Mouse (Mus musculus) cerebellum, adult 2 months (tissue): ENCODE data around the gene Mtmr3. TPM values are rescaled to one million over a fixed set of nuclear protein-coding genes. Genes with fewer than 3 reads are reported as not detected.
"Not testable (repeated sequence)": the region's sequence is repeated elsewhere in the genome, so short reads cannot be mapped to it uniquely, and the experiment has no call there.

Experiments used
- DNase-seq, 2 experiments: peaks; one replicate each; pipeline ENCODE4 v3.0.0; 2021
- H3K27ac ChIP-seq: fragments of 200-500 bp; 2 replicates; pipeline ENCODE4 v1.5.1; 2012; ENCODE audit warnings: low read length, control low read depth, inconsistent platforms; ENCODE audit not compliant: insufficient read depth
- H3K27me3 ChIP-seq: fragments of 200-500 bp; 2 replicates; pipeline ENCODE4 v1.6.1; 2012; ENCODE audit warnings: inconsistent platforms, mild to moderate bottlenecking, low read length, moderate library complexity; ENCODE audit not compliant: control insufficient read depth, insufficient read depth
- H3K4me1 ChIP-seq: fragments of 200-500 bp; 2 replicates; pipeline ENCODE4 v1.6.1; 2011; ENCODE audit warnings: low read length; ENCODE audit not compliant: control insufficient read depth, insufficient read depth
- H3K4me3 ChIP-seq: fragments of 200-500 bp; replicated peaks from 2 replicates; pipeline ENCODE3; 2011; ENCODE audit warnings: mild to moderate bottlenecking, low read depth, low read length, control low read depth; ENCODE audit not compliant: insufficient read depth
- CTCF ChIP-seq: fragments of 200-500 bp; IDR thresholded peaks from 2 replicates; pipeline ENCODE4 v1.5.1; 2011; ENCODE audit warnings: low read depth, mild to moderate bottlenecking, control low read depth, low read length, moderate library complexity, borderline replicate concordance; ENCODE audit not compliant: insufficient read depth
- POLR2A ChIP-seq: fragments of 200-500 bp; IDR thresholded peaks from 2 replicates; pipeline ENCODE4 v1.6.1; 2011; ENCODE audit warnings: low read length, control low read depth, borderline replicate concordance; ENCODE audit not compliant: insufficient read depth
- WGBS: fragments of 180-500 bp; shearing (Covaris S2); methylation state at CpG from one replicate; pipeline ENCODE4 v1.1.7; 2018; 5-methylcytosine and 5-hydroxymethylcytosine counted together
- polyA plus RNA-seq: library from polyadenylated mRNA; depleted of rRNA; stranded (reverse); fragments of >200 nt; gene quantifications from 2 replicates; pipeline ENCODE4 v1.2.3, GENCODE M21; 2012

Mtmr3 gene
- polyA plus RNA-seq, 1 experiment: 44.4 TPM

DNA sequence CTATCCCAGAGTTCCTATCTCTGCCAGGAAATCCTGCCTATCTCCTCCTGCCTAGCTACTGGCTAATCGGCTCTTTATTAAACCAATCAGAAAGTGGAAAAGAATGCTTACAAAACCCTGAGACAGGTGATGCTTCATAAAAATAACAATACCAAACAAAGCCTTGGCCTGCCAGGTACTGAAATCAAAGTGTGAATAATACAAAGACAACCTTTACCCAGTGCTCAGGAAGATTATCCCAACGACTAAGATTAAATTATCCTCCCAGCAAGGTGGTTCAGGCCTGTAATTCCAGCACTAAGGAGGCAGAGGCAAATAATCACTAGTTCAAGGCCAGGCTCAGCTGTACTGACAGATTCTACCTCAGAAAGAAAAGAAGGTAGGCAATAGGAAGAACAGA lies 29.1 kb downstream of the Mtmr3 start:
- H3K27me3 ChIP-seq: no peaks in the 10 kb centered on the region
- no peak for TF ChIP-seq CTCF
- no peak for TF ChIP-seq POLR2A

DNA sequence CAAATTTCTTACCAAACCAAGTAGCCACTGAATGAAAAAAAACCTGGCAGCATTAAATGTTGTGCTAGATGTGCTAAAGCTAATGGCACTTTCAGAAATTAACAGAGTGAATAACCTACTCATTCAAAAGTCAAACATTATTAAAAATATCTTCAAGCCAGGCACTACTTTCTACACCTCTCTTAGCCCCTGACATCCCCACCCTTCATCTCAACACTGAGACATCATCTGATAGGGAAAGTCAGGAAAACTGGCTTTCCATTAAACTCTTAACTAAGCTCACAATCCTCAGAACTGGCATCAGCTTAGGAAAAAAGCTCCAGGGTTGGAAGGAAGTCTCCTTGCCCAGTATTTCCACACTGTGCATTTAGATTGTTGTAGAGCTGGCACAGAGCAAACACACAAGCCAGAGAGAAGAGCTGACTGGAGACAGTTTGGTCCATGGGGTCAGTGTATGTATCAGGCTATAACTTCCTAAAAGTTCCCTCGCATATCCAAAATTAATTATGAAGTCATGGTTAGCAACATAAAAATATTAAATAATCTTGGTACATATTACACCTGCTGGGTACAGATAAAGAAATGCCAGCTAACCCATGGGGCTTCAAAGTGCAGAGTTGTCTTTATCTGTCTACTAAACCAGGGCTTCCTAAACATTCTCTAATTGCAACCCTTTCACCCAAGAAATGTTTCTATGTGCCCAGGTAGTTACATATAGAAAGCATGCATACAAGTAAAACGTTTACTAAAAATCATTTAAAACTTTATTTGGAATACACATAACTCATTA lies 41.2 kb downstream of the Mtmr3 start:
- H3K27me3 ChIP-seq: no peaks in the 10 kb centered on the region
- 83% methylated on average over 2 of the region's 2 CpGs for WGBS
- peak in 1 of 2 experiments; percentile 12 for DNase-seq
- no peak overlapping the region for H3K4me3 ChIP-seq
- no peak overlapping the region for H3K27ac ChIP-seq
- no peak for TF ChIP-seq CTCF
- TF ChIP-seq POLR2A: no peak
- no peaks in the 10 kb centered on the region; the same call in 1 of the 2 replicates for H3K4me1 ChIP-seq

More for the DNA sequence above, 29.1 kb downstream of the Mtmr3 start:
- DNase-seq: no peak
- Histone ChIP-seq H3K27ac (no peak overlapping the region), H3K4me1 (no peaks in the 10 kb centered on the region; the same call in 1 of the 2 replicates), H3K4me3 (no peak overlapping the region)
- 75% methylated on average over 2 of the region's 2 CpGs for WGBS

DNA sequence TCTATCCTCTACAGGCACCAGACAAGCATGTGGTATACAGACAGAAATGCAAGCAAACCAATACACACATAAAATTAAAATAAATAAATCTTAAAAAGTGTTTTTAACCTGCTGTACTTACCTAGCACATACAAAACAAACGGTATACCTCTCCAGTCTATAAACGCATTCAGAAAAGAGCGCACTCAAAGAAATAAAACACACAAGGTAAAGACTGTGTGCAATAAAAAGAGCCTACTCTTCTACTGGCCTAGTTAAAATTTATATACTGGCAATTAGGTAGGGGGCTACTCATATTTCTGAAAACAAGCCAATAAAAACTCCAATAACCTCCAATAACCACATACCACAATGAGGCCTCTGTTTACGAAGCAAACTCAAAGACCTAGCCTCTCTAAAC lies 47.1 kb downstream of the Mtmr3 start:
- Histone ChIP-seq H3K27ac (no peak overlapping the region), H3K4me1 (no peaks in the 10 kb centered on the region), H3K27me3 (no peaks in the 10 kb centered on the region), H3K4me3 (no peak overlapping the region)
- no peak for DNase-seq
- WGBS: 97% methylated on average over 4 of the region's 4 CpGs
- no peak for TF ChIP-seq POLR2A
- TF ChIP-seq CTCF: no peak

DNA sequence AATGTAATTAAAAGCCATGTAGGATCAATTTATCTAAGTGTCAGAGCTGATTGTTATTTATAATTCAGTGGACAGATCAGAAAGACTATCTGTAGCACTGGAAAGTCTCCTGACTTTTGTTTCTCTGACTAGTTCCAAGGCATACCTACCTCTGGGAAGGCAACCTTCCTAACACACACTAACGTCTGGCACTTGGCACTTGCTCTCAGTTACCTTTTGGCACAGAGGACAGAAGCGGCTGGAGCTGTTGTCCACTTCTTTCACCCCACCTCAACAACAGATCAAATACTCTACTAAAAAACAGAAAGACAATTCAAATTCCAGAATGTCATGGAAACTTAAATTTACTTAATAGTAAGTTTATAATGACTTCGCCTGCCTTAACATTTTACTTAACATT lies 48.7 kb downstream of the Mtmr3 start:
- WGBS: 36% methylated on average over 3 of the region's 3 CpGs
- H3K4me1 ChIP-seq: no peaks in the 10 kb centered on the region

DNA sequence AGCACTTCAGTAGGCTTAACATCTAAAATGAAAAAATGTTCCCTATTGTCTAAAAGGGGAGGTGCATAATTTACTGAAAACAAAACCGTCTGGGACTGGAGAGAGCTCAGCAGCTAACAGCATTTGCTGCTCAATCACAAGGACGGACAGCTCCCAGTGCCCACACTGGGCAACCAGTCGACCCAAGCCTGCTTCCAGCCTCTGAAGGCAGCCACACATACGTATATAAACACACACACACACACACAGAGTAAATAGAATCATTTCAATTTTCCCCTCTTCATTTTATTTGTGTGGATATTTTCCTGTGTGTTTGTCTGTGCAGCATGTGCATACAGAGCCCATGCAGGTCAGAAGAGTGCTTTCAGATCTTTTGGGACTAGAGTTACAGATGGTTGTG lies 49.3 kb downstream of the Mtmr3 start:
- Histone ChIP-seq H3K4me1 (no peaks in the 10 kb centered on the region), H3K27ac (no peak overlapping the region), H3K4me3 (no peak overlapping the region), H3K27me3 (no peaks in the 10 kb centered on the region)
- no peak for DNase-seq
- WGBS: 46% methylated on average over 4 of the region's 4 CpGs
- no peak for TF ChIP-seq CTCF
- no peak for TF ChIP-seq POLR2A

More for the DNA sequence above, 48.7 kb downstream of the Mtmr3 start:
- Histone ChIP-seq H3K27me3 (no peaks in the 10 kb centered on the region), H3K27ac (no peak overlapping the region), H3K4me3 (no peak overlapping the region)
- no peak for TF ChIP-seq CTCF
- TF ChIP-seq POLR2A: no peak
- peak in 1 of 2 experiments; percentile 59 for DNase-seq

DNA sequence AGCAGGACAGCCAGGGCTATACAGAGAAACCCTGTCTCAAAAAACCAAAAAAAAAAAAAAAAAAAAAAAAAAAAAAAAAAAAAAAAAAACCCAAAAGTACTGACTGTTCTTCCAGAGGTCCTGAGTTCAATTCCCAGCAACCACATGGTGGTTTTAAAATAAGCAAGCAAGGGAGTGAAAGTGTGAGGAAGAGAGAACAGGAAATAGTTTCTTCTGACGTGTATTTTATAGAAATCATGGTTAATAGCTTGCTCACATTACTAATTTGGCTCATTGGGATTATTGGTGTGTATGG lies 50.1 kb downstream of the Mtmr3 start:
- H3K27ac ChIP-seq, H3K4me1 ChIP-seq, H3K4me3 ChIP-seq, H3K27me3 ChIP-seq, DNase-seq: not testable (repeated sequence)
- WGBS: 90% methylated on average over 1 of the region's 1 CpGs

DNA sequence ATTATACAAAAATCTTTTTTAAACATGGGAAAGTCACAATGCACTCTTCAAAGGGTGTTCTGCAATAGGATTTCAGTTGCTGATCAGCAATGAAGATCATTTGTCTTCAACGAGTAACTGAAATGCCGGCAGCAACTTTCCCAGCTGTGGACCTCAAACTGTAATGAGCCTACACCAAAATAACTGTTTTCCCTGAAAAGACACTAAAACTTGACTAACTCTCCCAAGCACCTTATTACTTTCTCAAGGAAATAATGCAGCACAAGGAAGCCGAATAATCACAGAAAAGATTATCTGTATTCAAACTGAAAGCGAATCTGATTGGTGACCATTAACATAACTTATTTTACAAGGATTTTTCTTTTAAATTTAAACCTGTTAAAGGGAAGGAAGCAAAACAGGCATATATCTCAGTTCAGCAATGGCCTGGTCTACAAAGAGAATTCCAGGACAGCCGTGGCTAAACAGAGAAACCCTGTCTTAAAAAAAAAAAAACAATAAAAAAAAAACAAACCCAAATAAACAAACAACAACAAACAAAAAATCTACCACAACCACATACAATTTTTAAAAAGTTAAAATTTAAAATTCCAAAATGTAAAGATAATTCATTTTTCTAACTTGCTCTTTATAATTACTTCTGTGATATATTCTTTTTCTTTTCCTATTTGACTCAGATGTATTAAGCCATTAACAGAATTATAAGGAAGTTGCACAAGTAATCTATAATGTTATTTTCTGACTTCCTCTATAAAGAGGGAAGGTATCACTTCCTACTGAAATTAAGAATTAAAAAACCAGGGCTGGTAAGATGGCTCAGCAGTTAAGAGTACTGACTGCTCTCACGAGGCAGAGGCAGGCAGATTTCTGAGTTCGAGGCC lies 50.7 kb downstream of the Mtmr3 start:
- TF ChIP-seq CTCF: no peak
- TF ChIP-seq POLR2A: no peak

More for the DNA sequence above, 50.7 kb downstream of the Mtmr3 start:
- no peak overlapping the region for H3K27ac ChIP-seq
- 90% methylated on average over 7 of the region's 7 CpGs for WGBS
- no peak for DNase-seq
- H3K4me3 ChIP-seq: no peak overlapping the region
- H3K4me1 ChIP-seq: no peaks in the 10 kb centered on the region
- H3K27me3 ChIP-seq: no peaks in the 10 kb centered on the region
